In the genomic region with DNA sequence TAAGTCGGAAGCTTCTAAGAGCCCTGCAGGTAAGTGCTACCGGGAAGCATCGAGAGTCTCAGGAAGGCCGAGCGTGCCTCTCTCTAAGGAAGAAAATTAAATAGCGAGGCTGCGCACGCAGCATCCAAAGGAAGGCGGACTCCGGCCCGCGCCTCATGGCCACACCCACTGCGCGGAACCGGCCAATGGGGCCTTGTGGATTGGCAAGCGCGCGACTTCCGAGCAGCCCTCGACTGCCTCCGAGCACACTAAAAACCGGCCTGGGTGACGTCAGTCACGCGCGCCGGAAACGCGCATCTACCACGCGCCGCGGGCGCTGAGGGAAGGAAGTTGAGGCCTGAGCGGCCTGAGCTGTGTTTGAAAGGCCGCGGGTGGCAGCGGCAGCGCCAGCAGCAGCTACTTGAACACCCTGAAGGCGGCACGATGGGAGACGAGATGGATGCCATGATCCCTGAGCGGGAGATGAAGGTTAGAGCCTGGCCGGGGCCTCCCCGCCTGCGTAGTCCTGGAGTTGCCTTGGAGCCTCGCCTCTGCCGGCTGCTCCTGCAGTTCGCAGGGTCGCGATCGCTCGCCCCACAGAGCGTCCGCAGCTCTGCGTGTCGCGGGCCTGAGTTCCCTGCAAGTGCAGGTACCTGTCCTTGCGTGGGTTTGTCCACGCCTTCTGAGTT, we compare ENCODE assay signal across 7 mouse cellular contexts. TPM values are rescaled to one million over a fixed set of nuclear protein-coding genes. Genes with fewer than 3 reads are reported as not detected.
DNase-seq lines count a peak whose midpoint lies in the region; ATAC-seq lines count a peak whose summit lies in the region.

Gene Nup214 (plus strand): TSS at position 296 of the 668 bp plus-strand sequence.

- WGBS in embryonic facial prominence, embryonic 12.5 days: under 1% methylated on average over 60 of the region's 60 CpGs
- under 1% methylated on average over 60 of the region's 60 CpGs for WGBS in limb, embryonic 11.5 days
- under 1% methylated on average over 60 of the region's 60 CpGs for WGBS in midbrain, embryonic 14.5 days

- peak within 1 kb of the TSS; percentile 85 for H3K4me2 ChIP-seq in embryonic facial prominence, embryonic 12.5 days (replicated peaks)
- H3K4me2 ChIP-seq in limb, embryonic 11.5 days (ENCODE audit: low read depth, severe bottlenecking): peak within 1 kb of the TSS; percentile 86
- H3K4me2 ChIP-seq in midbrain, embryonic 14.5 days (ENCODE audit: low read length): peak within 1 kb of the TSS; percentile 93

- H3K27me3 ChIP-seq in embryonic facial prominence, embryonic 12.5 days: no peaks in the 10 kb centered on the region
- no peaks in the 10 kb centered on the region for H3K27me3 ChIP-seq in limb, embryonic 11.5 days (ENCODE audit: control insufficient read depth, insufficient read depth, low read length)
- H3K27me3 ChIP-seq in midbrain, embryonic 14.5 days (ENCODE audit: control insufficient read depth, insufficient read depth, low read length): no peaks in the 10 kb centered on the region

- H3K4me3 ChIP-seq in embryonic facial prominence, embryonic 12.5 days: peak within 1 kb of the TSS; percentile 97
- peak within 1 kb of the TSS; percentile 100 for H3K4me3 ChIP-seq in limb, embryonic 11.5 days (ENCODE audit: low read depth, low read length)
- peak within 1 kb of the TSS; percentile 92 for H3K4me3 ChIP-seq in midbrain, embryonic 14.5 days (replicated peaks; ENCODE audit: low read depth, low read length)

- H3K4me1 ChIP-seq in embryonic facial prominence, embryonic 12.5 days: peaks cover 12% of the 10 kb centered on the region
- H3K4me1 ChIP-seq in limb, embryonic 11.5 days (ENCODE audit: control insufficient read depth, insufficient read depth, low read length): no peaks in the 10 kb centered on the region
- H3K4me1 ChIP-seq in midbrain, embryonic 14.5 days (ENCODE audit: control insufficient read depth, insufficient read depth, low read length): peaks cover 7% of the 10 kb centered on the region

- H3K9me3 ChIP-seq in embryonic facial prominence, embryonic 12.5 days: no peaks in the 10 kb centered on the region
- H3K9me3 ChIP-seq in limb, embryonic 11.5 days (ENCODE audit: control insufficient read depth, low read length): no peaks in the 10 kb centered on the region
- H3K9me3 ChIP-seq in midbrain, embryonic 14.5 days (ENCODE audit: control insufficient read depth, low read length): no peaks in the 10 kb centered on the region

- H3K36me3 ChIP-seq in embryonic facial prominence, embryonic 12.5 days: peaks cover 56% of the 10 kb centered on the region
- H3K36me3 ChIP-seq in limb, embryonic 11.5 days (ENCODE audit: control insufficient read depth, insufficient read depth, low read length): peaks cover 15% of the 10 kb centered on the region
- peaks cover 49% of the 10 kb centered on the region for H3K36me3 ChIP-seq in midbrain, embryonic 14.5 days (ENCODE audit: control insufficient read depth, insufficient read depth, low read length)

- DNase-seq in adrenal gland, postnatal 25 days: peak; percentile 99
- DNase-seq in heart, adult 11 months: peak; percentile 100
- peak; percentile 100 for DNase-seq in kidney, adult 18-20 months
- peak; percentile 100 for DNase-seq in limb, embryonic 11.5 days (ENCODE audit: low spot score)
- DNase-seq in midbrain, embryonic 14.5 days: peak; percentile 100
- DNase-seq in spleen, adult 18-20 months: peak; percentile 98 to 99

- peak within 1 kb of the TSS; percentile 56 for H3K27ac ChIP-seq in embryonic facial prominence, embryonic 12.5 days
- peak within 1 kb of the TSS; percentile 68 for H3K27ac ChIP-seq in limb, embryonic 11.5 days (replicated peaks; ENCODE audit: low read depth, low read length)
- peak within 1 kb of the TSS; percentile 79 for H3K27ac ChIP-seq in midbrain, embryonic 14.5 days (replicated peaks; ENCODE audit: low read depth, low read length)

- ATAC-seq in embryonic facial prominence, embryonic 12.5 days (ENCODE audit: insufficient number of reproducible peaks, insufficient read depth, low FRiP score, low TSS enrichment): peak; percentile 99
- ATAC-seq in limb, embryonic 11.5 days (ENCODE audit: insufficient number of reproducible peaks, low FRiP score, low TSS enrichment, low read depth): peak; percentile 99
- peak; percentile 100 for ATAC-seq in midbrain, embryonic 14.5 days (ENCODE audit: low FRiP score, low TSS enrichment)

- H3K9ac ChIP-seq in embryonic facial prominence, embryonic 12.5 days: peak within 1 kb of the TSS; percentile 95
- peak within 1 kb of the TSS; percentile 93 for H3K9ac ChIP-seq in limb, embryonic 11.5 days (ENCODE audit: low read length)
- H3K9ac ChIP-seq in midbrain, embryonic 14.5 days (replicated peaks; ENCODE audit: low read length): peak within 1 kb of the TSS; percentile 90

RNA-seq across cellular contexts. Expression of gene Nup214, which starts in this region (rescaled TPM):
- 73.5 and 77.2 TPM in 2 replicates for total RNA-seq in adrenal gland, postnatal 25 days (2021)
- 81.1 and 82.9 TPM in 2 replicates for polyA plus RNA-seq in embryonic facial prominence, embryonic 12.5 days (2016; fragmentation: Nextera tagmentation; extraction: Ambion mirVana)
- 85.5 and 98.4 TPM in 2 replicates for polyA plus RNA-seq in limb, embryonic 11.5 days (2014; fragmentation: Nextera tagmentation; extraction: Ambion mirVana)
- polyA plus RNA-seq in midbrain, embryonic 14.5 days (2014; fragmentation: Nextera tagmentation; extraction: Ambion mirVana): 48.2 and 59.9 TPM in 2 replicates

Comparison
In these comparisons a context has a peak if more than half of its experiments do, and no peak if none do; other contexts are left out.
1. Peak in every context shown above with its lines: DNase-seq, ATAC-seq, H3K4me3 ChIP-seq and H3K27ac ChIP-seq.